Mouse (Mus musculus) erythroblast, embryonic 14.5 days (primary cell): Measurements from ENCODE around the gene Tfap4. TPM values are rescaled to one million over a fixed set of nuclear protein-coding genes. Genes with fewer than 3 reads are reported as not detected.

ENCODE experiments used
- H3K27me3 ChIP-seq: 2 replicates; pipeline ENCODE4 v1.6.1; 2012; ENCODE audit warnings: inconsistent platforms; ENCODE audit not compliant: control insufficient read depth
- H3K36me3 ChIP-seq: 2 replicates; pipeline ENCODE4 v1.6.1; 2012; ENCODE audit warnings: mild to moderate bottlenecking, inconsistent platforms; ENCODE audit not compliant: control insufficient read depth
- H3K4me1 ChIP-seq: 2 replicates; pipeline ENCODE4 v1.6.1; 2012; ENCODE audit warnings: inconsistent platforms; ENCODE audit not compliant: control insufficient read depth
- H3K4me3 ChIP-seq: replicated peaks from 2 replicates; pipeline ENCODE3; 2012; ENCODE audit warnings: moderate library complexity, mild to moderate bottlenecking, inconsistent platforms
- H3K9me3 ChIP-seq: 2 replicates; pipeline ENCODE4 v1.6.1; 2012; ENCODE audit warnings: low read length, inconsistent platforms, mixed read lengths; ENCODE audit not compliant: control insufficient read depth
- GATA1 ChIP-seq: IDR thresholded peaks from 2 replicates; pipeline ENCODE4 v1.6.1; 2012; ENCODE audit warnings: low read length, inconsistent platforms, mixed read lengths
- TAL1 ChIP-seq: IDR thresholded peaks from 3 replicates; pipeline ENCODE4 v1.6.1; 2012; ENCODE audit warnings: low read length, inconsistent platforms, mixed read lengths
- polyA plus RNA-seq: library from polyadenylated mRNA; stranded (reverse); fragments of >175 nt; gene quantifications from 2 replicates; pipeline ENCODE4 v1.2.3, GENCODE M21; 2012

Tfap4 gene
- polyA plus RNA-seq, 1 experiment = 1.0 TPM

GRCm38 (mm10) chr16:4512661-4513438, 46.8 kb downstream of the Tfap4 start:
- TF ChIP-seq TAL1 = no peak
- TF ChIP-seq GATA1 = no peak
- H3K4me1 ChIP-seq = peaks cover 1% of the 10 kb centered on the region; the same call in 1 of the 2 replicates

GRCm38 (mm10) chr16:4511371-4511770, 48.3 kb downstream of the Tfap4 start:
- Histone ChIP-seq H3K27me3 (no peaks in the 10 kb centered on the region), H3K4me1 (peaks cover 1% of the 10 kb centered on the region; the same call in 1 of the 2 replicates), H3K9me3 (no peaks in the 10 kb centered on the region), H3K4me3 (no peak overlapping the region), H3K36me3 (no peaks in the 10 kb centered on the region)
- TF ChIP-seq GATA1 = no peak
- no peak for TF ChIP-seq TAL1

More at GRCm38 (mm10) chr16:4512661-4513438, 46.8 kb downstream of the Tfap4 start:
- Histone ChIP-seq H3K4me3 (no peak overlapping the region), H3K9me3 (no peaks in the 10 kb centered on the region), H3K36me3 (no peaks in the 10 kb centered on the region), H3K27me3 (no peaks in the 10 kb centered on the region)

GRCm38 (mm10) chr16:4506181-4506580, 53.5 kb downstream of the Tfap4 start:
- Histone ChIP-seq H3K36me3 (no peaks in the 10 kb centered on the region), H3K4me3 (no peak overlapping the region), H3K4me1 (no peaks in the 10 kb centered on the region), H3K9me3 (no peaks in the 10 kb centered on the region), H3K27me3 (no peaks in the 10 kb centered on the region)
- TF ChIP-seq TAL1 (no peak), GATA1 (no peak)

- Histone ChIP-seq H3K9me3 (no peaks in the 10 kb centered on the region), H3K27me3 (no peaks in the 10 kb centered on the region), H3K4me1 (no peaks in the 10 kb centered on the region), H3K36me3 (no peaks in the 10 kb centered on the region), H3K4me3 (no peak overlapping the region)
- TF ChIP-seq GATA1 = no peak
- TF ChIP-seq TAL1 = no peak
These were observed 56.2 kb downstream of the Tfap4 start for GRCm38 (mm10) chr16:4503495-4503894.

GRCm38 (mm10) chr16:4502568-4502967, 57.1 kb downstream of the Tfap4 start:
- TF ChIP-seq GATA1 = no peak
- TF ChIP-seq TAL1 = no peak
- H3K9me3 ChIP-seq = no peaks in the 10 kb centered on the region
- H3K36me3 ChIP-seq = no peaks in the 10 kb centered on the region
- no peak overlapping the region for H3K4me3 ChIP-seq
- no peaks in the 10 kb centered on the region for H3K27me3 ChIP-seq
- H3K4me1 ChIP-seq = no peaks in the 10 kb centered on the region

- H3K9me3 ChIP-seq = no peaks in the 10 kb centered on the region
- H3K36me3 ChIP-seq = no peaks in the 10 kb centered on the region
- no peak for TF ChIP-seq GATA1
- no peak for TF ChIP-seq TAL1
- no peaks in the 10 kb centered on the region for H3K27me3 ChIP-seq
- H3K4me3 ChIP-seq = no peak overlapping the region
- H3K4me1 ChIP-seq = no peaks in the 10 kb centered on the region
These were observed 58.0 kb downstream of the Tfap4 start for GRCm38 (mm10) chr16:4501703-4502102.

- TF ChIP-seq GATA1 (no peak), TAL1 (no peak)
- no peak overlapping the region for H3K4me3 ChIP-seq
- H3K27me3 ChIP-seq = no peaks in the 10 kb centered on the region
- no peaks in the 10 kb centered on the region for H3K4me1 ChIP-seq
- H3K36me3 ChIP-seq = no peaks in the 10 kb centered on the region
- H3K9me3 ChIP-seq = no peaks in the 10 kb centered on the region
These were observed 58.9 kb downstream of the Tfap4 start for GRCm38 (mm10) chr16:4500598-4501385.

- Histone ChIP-seq H3K36me3 (no peaks in the 10 kb centered on the region), H3K4me3 (no peak overlapping the region), H3K4me1 (no peaks in the 10 kb centered on the region), H3K27me3 (no peaks in the 10 kb centered on the region), H3K9me3 (no peaks in the 10 kb centered on the region)
- no peak for TF ChIP-seq TAL1
- TF ChIP-seq GATA1 = no peak
These were observed 61.7 kb downstream of the Tfap4 start for GRCm38 (mm10) chr16:4497762-4498607.
